10 mouse cellular contexts compared by ENCODE assay signal in the genomic region with DNA sequence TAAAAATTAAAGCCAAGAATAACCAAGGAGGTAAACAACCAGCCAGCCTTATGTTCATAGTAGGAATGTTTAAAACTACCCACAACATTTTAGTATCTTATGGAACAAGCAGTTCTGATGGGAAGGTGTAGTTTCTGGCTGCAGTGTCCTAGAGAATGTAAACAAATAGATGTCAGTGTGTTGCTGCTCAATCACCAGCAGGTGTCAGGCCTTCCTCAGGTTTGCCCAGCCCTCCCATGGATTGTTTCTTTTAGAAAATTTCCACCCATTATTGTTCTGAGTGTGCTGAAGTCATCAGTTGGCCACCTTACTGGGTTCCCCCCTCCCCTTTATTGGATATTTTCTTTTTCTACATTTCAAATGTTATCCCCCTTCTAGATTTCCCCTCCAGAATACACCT. TPM values are rescaled to one million over a fixed set of nuclear protein-coding genes. Genes with fewer than 3 reads are reported as not detected.
DNase-seq lines count a peak whose midpoint lies in the region; ATAC-seq and TF ChIP-seq lines count a peak whose summit lies in the region.
"Had no signal": no experiment of that assay in that cellular context is flagged by ENCODE, and none has a peak within 500 bp of the region (broad histone marks: within the 10 kb centered on the region; RNA-seq: fewer than 3 reads in every experiment).

No protein-coding gene starts in this region.

- TF ChIP-seq POLR2A in CH12.LX (IDR thresholded peaks at IDR 0.05; ENCODE audit: low read depth, low read length): no peak

- DNase-seq in embryo, embryonic 10 days (ENCODE audit: low spot score): peak; percentile 18
- DNase-seq in embryo, embryonic 9.5 days (ENCODE audit: extremely low spot score): no peak
- peak; percentile 7 for DNase-seq in CH12.LX (ENCODE audit: extremely low read depth)
- peak in 2 of 3 experiments; percentile 3 to 7 for DNase-seq in liver, embryonic 14.5 days (ENCODE audit: low read depth in 3 of 3, low spot score in 3 of 3)
- DNase-seq in adrenal gland, adult 2 months: no peak
- DNase-seq in urinary bladder, postnatal 25 days (ENCODE audit: low spot score): no peak
- no peak for DNase-seq in left cerebral cortex, postnatal 14 days (ENCODE audit: low spot score in 2 of 2)

- no peak for TF ChIP-seq EP300 in CH12.LX (IDR thresholded peaks at IDR 0.05; ENCODE audit: low read length)
- TF ChIP-seq EP300 in liver, embryonic 14.5 days (IDR thresholded peaks at IDR 0.05; ENCODE audit: low read depth): no peak

- dilution Hi-C loops in CH12.LX (cut with MboI; ENCODE audit: extremely low pct_ligation_motif_present, extremely low pct_unique_long_range_greater_than_20kb, low sequenced_read_pairs): no loop called here

- H3K9ac ChIP-seq in CH12.LX (ENCODE audit: insufficient read depth, low read depth): no peak overlapping the region
- H3K9ac ChIP-seq in liver, embryonic 14.5 days (replicated peaks): no peak overlapping the region

- H3K4me3 ChIP-seq in CH12.LX (replicated peaks in 1 of 3; ENCODE audit: low read depth in 2 of 3, low read length in 2 of 3, poor library complexity in 1 of 3): no peak overlapping the region
- H3K4me3 ChIP-seq in liver, embryonic 14.5 days (ENCODE audit: insufficient read depth in 1 of 2, low read depth in 2 of 2, low read length in 2 of 2): no peak overlapping the region

- H3K27me3 ChIP-seq in CH12.LX (replicated peaks): peaks cover 28% of the 10 kb centered on the region
- H3K27me3 ChIP-seq in liver, embryonic 14.5 days (ENCODE audit: control insufficient read depth, insufficient read depth, low read length): no peaks in the 10 kb centered on the region

- no peak overlapping the region for H3K27ac ChIP-seq in CH12.LX (ENCODE audit: insufficient read depth, low read depth)
- no peak overlapping the region for H3K27ac ChIP-seq in liver, embryonic 14.5 days

- H3K9me3 ChIP-seq in CH12.LX (replicated peaks; ENCODE audit: low read length): no peaks in the 10 kb centered on the region
- no peaks in the 10 kb centered on the region for H3K9me3 ChIP-seq in liver, embryonic 14.5 days (ENCODE audit: control insufficient read depth, low read length)

- no peak overlapping the region for H3K4me2 ChIP-seq in CH12.LX (ENCODE audit: insufficient read depth, low read depth, poor library complexity, severe bottlenecking)
- no peak overlapping the region for H3K4me2 ChIP-seq in liver, embryonic 14.5 days (ENCODE audit: low read depth)

- intact Hi-C loops in left cerebral cortex, postnatal 14 days (cut with DNase I): loop anchor here (5.0 kb wide), 1 partner anchor 1037 kb away; no protein-coding TSS in a partner anchor

- peak; percentile 72 for TF ChIP-seq RAD21 in CH12.LX (IDR thresholded peaks at IDR 0.05; ENCODE audit: low read depth, low read length)

- no peaks in the 10 kb centered on the region for H3K79me2 ChIP-seq in CH12.LX (replicated peaks; ENCODE audit: control insufficient read depth, extremely low read depth, insufficient read depth, poor library complexity, severe bottlenecking)

- no peaks in the 10 kb centered on the region for H3K36me3 ChIP-seq in CH12.LX (replicated peaks in 1 of 2; ENCODE audit: control insufficient read depth in 1 of 2, insufficient read depth in 1 of 2, low read length in 1 of 2)
- no peaks in the 10 kb centered on the region for H3K36me3 ChIP-seq in liver, embryonic 14.5 days (replicated peaks; ENCODE audit: control insufficient read depth, insufficient read depth, low read depth)

- peak; percentile 16 to 66; a peak in 2 of 4 replicates for TF ChIP-seq CTCF in CH12.LX (conservative IDR thresholded peaks at IDR 0.05 in 1 of 2, IDR thresholded peaks at IDR 0.05 in 1 of 2; ENCODE audit: low read depth in 2 of 2, low read length in 2 of 2)
- TF ChIP-seq CTCF in liver, embryonic 14.5 days (IDR thresholded peaks at IDR 0.05; ENCODE audit: low read depth): peak; percentile 52

- in situ Hi-C loops in CH12.LX (cut with MboI; ENCODE audit: low pct_ligation_motif_present, low pct_unique_long_range_greater_than_20kb, low sequenced_read_pairs): no loop called here

- H3K4me1 ChIP-seq in CH12.LX (ENCODE audit: control insufficient read depth in 1 of 2, insufficient read depth in 2 of 2): no peaks in the 10 kb centered on the region
- no peaks in the 10 kb centered on the region for H3K4me1 ChIP-seq in liver, embryonic 14.5 days (replicated peaks; ENCODE audit: control insufficient read depth in 2 of 2, insufficient read depth in 2 of 2, low read length in 1 of 2)

- ATAC-seq in erythroid progenitor cell, adult 5-6 weeks (replicated peaks; ENCODE audit: low FRiP score, poor library complexity, severe bottlenecking): 0 out of 2 replicates have a peak, but pooled peaks have one; percentile 53
- ATAC-seq in liver, embryonic 14.5 days (ENCODE audit: insufficient read depth): peak; percentile 52; the same call in 1 of the 2 replicates

TF ChIP-seq in CH12.LX, 34 proteins besides CTCF, POLR2A, EP300 and RAD21:
- peak; percentile 50 for TF ChIP-seq SMC3 (IDR thresholded peaks at IDR 0.05; ENCODE audit: low read depth, low read length)
- TF ChIP-seq IRF4 (IDR thresholded peaks at IDR 0.05; ENCODE audit: low read depth, low read length): no peak
- no peak for TF ChIP-seq BHLHE40 (IDR thresholded peaks at IDR 0.05; ENCODE audit: low read depth, low read length)

RNA-seq across cellular contexts. Expression of a gene that starts 32.0 kb away (rescaled TPM):
- total RNA-seq in CH12.LX (2012; rRNA removed): not detected in 2 replicates
- total RNA-seq in CH12.LX (2014; rRNA removed): not detected in 2 replicates
- polyA plus RNA-seq in CH12.LX (2012; ENCODE audit: insufficient read length, low read depth): not detected in 2 replicates
- total RNA-seq in erythroid progenitor cell, adult 5-6 weeks (2015; ENCODE audit: low replicate concordance): not detected in 2 replicates
- total RNA-seq in erythroid progenitor cell, adult 5-6 weeks (2017; ENCODE audit: low replicate concordance): not detected in 2 replicates
- not detected in 2 replicates for polyA plus RNA-seq in liver, embryonic 14.5 days (2012; rRNA removed)
- not detected in 2 replicates for polyA plus RNA-seq in liver, embryonic 14.5 days (2014; fragmentation: Nextera tagmentation; extraction: Ambion mirVana)
- total RNA-seq in adrenal gland, adult 2 months (2021): not detected
- polyA plus RNA-seq in adrenal gland, adult 2 months (2012; rRNA removed): not detected in 2 replicates
- total RNA-seq in left cerebral cortex, postnatal 14 days (2021): not detected
- total RNA-seq: left cerebral cortex, postnatal 10 days had no signal
- polyA plus RNA-seq: C2C12 had no signal

RNA-seq across cellular contexts. Expression of a gene that starts 50.4 kb away (rescaled TPM):
- total RNA-seq in CH12.LX (2012; rRNA removed): not detected in 2 replicates
- not detected in 2 replicates for total RNA-seq in CH12.LX (2014; rRNA removed)
- not detected in 2 replicates for polyA plus RNA-seq in CH12.LX (2012; ENCODE audit: insufficient read length, low read depth)
- total RNA-seq in erythroid progenitor cell, adult 5-6 weeks (2015; ENCODE audit: low replicate concordance): 7.9 and 10.5 TPM in 2 replicates
- 6.0 and 6.1 TPM in 2 replicates for total RNA-seq in erythroid progenitor cell, adult 5-6 weeks (2017; ENCODE audit: low replicate concordance)
- 0.39 and 0.52 TPM in 2 replicates for polyA plus RNA-seq in liver, embryonic 14.5 days (2012; rRNA removed)
- 0.85 and 1.7 TPM in 2 replicates for polyA plus RNA-seq in liver, embryonic 14.5 days (2014; fragmentation: Nextera tagmentation; extraction: Ambion mirVana)
- not detected for total RNA-seq in adrenal gland, adult 2 months (2021)
- 0.02 TPM in 1 of 2 replicates, not detected in the other for polyA plus RNA-seq in adrenal gland, adult 2 months (2012; rRNA removed)
- not detected for total RNA-seq in left cerebral cortex, postnatal 14 days (2021)
- total RNA-seq: left cerebral cortex, postnatal 10 days had no signal
- polyA plus RNA-seq: C2C12 had no signal

Comparison
In these comparisons a context has a peak if more than half of its experiments do, and no peak if none do; other contexts are left out.
1. DNase-seq: peak in embryo, embryonic 10 days (single experiment), CH12.LX (single experiment) and liver, embryonic 14.5 days (2 of 3); none in embryo, embryonic 9.5 days (single experiment), adrenal gland, adult 2 months (single experiment), urinary bladder, postnatal 25 days (single experiment) and left cerebral cortex, postnatal 14 days (0 of 2).
2. RNA of a gene that starts 50.4 kb away (total RNA-seq): 6.0 to 10.5 TPM in erythroid progenitor cell, adult 5-6 weeks; not detected in adrenal gland, adult 2 months, not detected in CH12.LX and not detected in left cerebral cortex, postnatal 14 days; every median in the first group is over 4 times any median in the second.